14 mouse cellular contexts compared by ENCODE assay signal in the genomic region with DNA sequence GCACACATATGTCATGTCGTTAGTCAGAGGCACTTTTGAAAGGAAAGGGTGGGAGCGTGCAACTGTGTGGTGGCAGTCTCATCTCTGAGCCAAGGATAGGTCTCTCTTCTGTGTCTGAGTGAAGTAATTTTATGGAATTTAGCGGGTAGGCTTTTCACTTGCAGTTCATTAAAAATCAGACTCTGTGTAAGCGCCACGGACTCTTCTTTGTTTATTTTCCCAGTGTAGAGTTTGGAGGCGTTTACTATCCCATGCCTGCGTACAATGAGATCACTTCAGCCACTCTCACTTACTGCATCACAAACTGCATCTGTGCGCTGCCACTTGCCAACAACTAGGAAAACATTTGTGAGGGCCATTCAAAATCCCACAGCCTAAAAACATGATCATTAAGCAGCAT. TPM values are rescaled to one million over a fixed set of nuclear protein-coding genes. Genes with fewer than 3 reads are reported as not detected.
DNase-seq lines count a peak whose midpoint lies in the region; ATAC-seq and TF ChIP-seq lines count a peak whose summit lies in the region.
"Had no signal": no experiment of that assay in that cellular context is flagged by ENCODE, and none has a peak within 500 bp of the region (broad histone marks: within the 10 kb centered on the region; RNA-seq: fewer than 3 reads in every experiment).

No protein-coding gene starts in this region.

- no peak for ATAC-seq in embryonic facial prominence, embryonic 15.5 days (ENCODE audit: insufficient number of reproducible peaks, low FRiP score, low TSS enrichment, low read depth)
- ATAC-seq in liver, embryonic 12.5 days: no peak

- H3K4me1 ChIP-seq in CH12.LX (ENCODE audit: control insufficient read depth in 1 of 2, insufficient read depth in 2 of 2): peaks cover 5 to 24% of the 10 kb centered on the region in 2 experiments; a peak in 2 of 4 replicates
- peaks cover 8% of the 10 kb centered on the region; the same call in 1 of the 2 replicates for H3K4me1 ChIP-seq in embryonic facial prominence, embryonic 15.5 days
- H3K4me1 ChIP-seq in liver, embryonic 12.5 days: no peaks in the 10 kb centered on the region
- H3K4me1 ChIP-seq: limb, embryonic 10.5 days had no signal

- no peak for TF ChIP-seq CTCF in CH12.LX (conservative IDR thresholded peaks at IDR 0.05 in 1 of 2, IDR thresholded peaks at IDR 0.05 in 1 of 2; ENCODE audit: low read depth in 2 of 2, low read length in 2 of 2)

- peak; percentile 24 for DNase-seq in layer of hippocampus, adult 11-12 months (ENCODE audit: low spot score)
- no peak for DNase-seq in layer of hippocampus, postnatal 25 days (ENCODE audit: extremely low spot score in 1 of 2, low spot score in 1 of 2)
- no peak for DNase-seq in CH12.LX (ENCODE audit: extremely low read depth)
- DNase-seq in layer of hippocampus, adult 9-11 months: peak; percentile 64
- no peak for DNase-seq in ovary, postnatal 36 days (ENCODE audit: low spot score)
- no peak for DNase-seq in adrenal gland, adult 2 months
- DNase-seq: cerebellum, adult 2 months; heart, adult 2 months had no signal

- H3K27me3 ChIP-seq in CH12.LX (replicated peaks): no peaks in the 10 kb centered on the region
- H3K27me3 ChIP-seq in embryonic facial prominence, embryonic 15.5 days: no peaks in the 10 kb centered on the region
- H3K27me3 ChIP-seq in liver, embryonic 12.5 days (replicated peaks): no peaks in the 10 kb centered on the region

- in situ Hi-C loops in CH12.LX (cut with MboI; ENCODE audit: low pct_ligation_motif_present, low pct_unique_long_range_greater_than_20kb, low sequenced_read_pairs): no loop called here

- TF ChIP-seq POLR2A in CH12.LX (IDR thresholded peaks at IDR 0.05; ENCODE audit: low read depth, low read length): no peak

- 52% methylated on average over 8 of the region's 8 CpGs for WGBS in embryonic facial prominence, embryonic 15.5 days
- WGBS in liver, embryonic 12.5 days (ENCODE audit: insufficient replicate concordance): 68% methylated on average over 8 of the region's 8 CpGs

- dilution Hi-C loops in CH12.LX (cut with MboI; ENCODE audit: extremely low pct_ligation_motif_present, extremely low pct_unique_long_range_greater_than_20kb, low sequenced_read_pairs): no loop called here

- H3K79me2 ChIP-seq in CH12.LX (replicated peaks; ENCODE audit: control insufficient read depth, extremely low read depth, insufficient read depth, poor library complexity, severe bottlenecking): no peaks in the 10 kb centered on the region

- no peak for TF ChIP-seq EP300 in CH12.LX (IDR thresholded peaks at IDR 0.05; ENCODE audit: low read length)

- no peak overlapping the region for H3K4me3 ChIP-seq in CH12.LX (replicated peaks in 1 of 3; ENCODE audit: low read depth in 2 of 3, low read length in 2 of 3, poor library complexity in 1 of 3)
- H3K4me3 ChIP-seq in embryonic facial prominence, embryonic 15.5 days (replicated peaks): 0 out of 2 replicates have a peak overlapping the region, but pooled peaks have one; percentile 0
- H3K4me3 ChIP-seq in liver, embryonic 12.5 days: no peak overlapping the region
- H3K4me3 ChIP-seq: heart, adult 2 months; limb, embryonic 10.5 days had no signal

- H3K4me2 ChIP-seq in CH12.LX (ENCODE audit: insufficient read depth, low read depth, poor library complexity, severe bottlenecking): peak overlapping the region; percentile 77
- peak overlapping the region; percentile 18 for H3K4me2 ChIP-seq in embryonic facial prominence, embryonic 15.5 days (replicated peaks)
- no peak overlapping the region for H3K4me2 ChIP-seq in liver, embryonic 12.5 days

- no peak overlapping the region for H3K27ac ChIP-seq in CH12.LX (ENCODE audit: insufficient read depth, low read depth)
- no peak overlapping the region for H3K27ac ChIP-seq in embryonic facial prominence, embryonic 15.5 days (replicated peaks)
- H3K27ac ChIP-seq in liver, embryonic 12.5 days: no peak overlapping the region
- H3K27ac ChIP-seq: heart, adult 2 months; limb, embryonic 10.5 days; macrophage had no signal

- no peak overlapping the region for H3K9ac ChIP-seq in CH12.LX (ENCODE audit: insufficient read depth, low read depth)
- no peak overlapping the region for H3K9ac ChIP-seq in embryonic facial prominence, embryonic 15.5 days
- no peak overlapping the region for H3K9ac ChIP-seq in liver, embryonic 12.5 days

- H3K9me3 ChIP-seq in CH12.LX (replicated peaks; ENCODE audit: low read length): no peaks in the 10 kb centered on the region
- no peaks in the 10 kb centered on the region for H3K9me3 ChIP-seq in embryonic facial prominence, embryonic 15.5 days (replicated peaks)
- H3K9me3 ChIP-seq in liver, embryonic 12.5 days (replicated peaks): no peaks in the 10 kb centered on the region
- H3K9me3 ChIP-seq: limb, embryonic 10.5 days had no signal

- no peaks in the 10 kb centered on the region for H3K36me3 ChIP-seq in CH12.LX (replicated peaks in 1 of 2; ENCODE audit: control insufficient read depth in 1 of 2, insufficient read depth in 1 of 2, low read length in 1 of 2)
- no peaks in the 10 kb centered on the region for H3K36me3 ChIP-seq in embryonic facial prominence, embryonic 15.5 days
- H3K36me3 ChIP-seq in liver, embryonic 12.5 days: no peaks in the 10 kb centered on the region
- H3K36me3 ChIP-seq: limb, embryonic 10.5 days had no signal

- no peak for TF ChIP-seq RAD21 in CH12.LX (IDR thresholded peaks at IDR 0.05; ENCODE audit: low read depth, low read length)

TF ChIP-seq in CH12.LX, 34 proteins besides CTCF, POLR2A, EP300 and RAD21:
- TF ChIP-seq NRF1 (IDR thresholded peaks at IDR 0.05; ENCODE audit: low read depth, low read length): no peak
- TF ChIP-seq SMC3 (IDR thresholded peaks at IDR 0.05; ENCODE audit: low read depth, low read length): no peak
- TF ChIP-seq MAX (IDR thresholded peaks at IDR 0.05; ENCODE audit: low read length): no peak
- TF ChIP-seq SIN3A (IDR thresholded peaks at IDR 0.05; ENCODE audit: low read length): no peak
- TF ChIP-seq POLR2AphosphoS2 (IDR thresholded peaks at IDR 0.05; ENCODE audit: low read depth, low read length): no peak
- TF ChIP-seq MEF2A (IDR thresholded peaks at IDR 0.05; ENCODE audit: borderline replicate concordance, low read depth, low read length): no peak
- no peak for TF ChIP-seq MAZ (IDR thresholded peaks at IDR 0.05; ENCODE audit: low read depth, low read length)
- no peak for TF ChIP-seq HCFC1 (IDR thresholded peaks at IDR 0.05; ENCODE audit: low read depth, low read length)
- TF ChIP-seq TCF12 (IDR thresholded peaks at IDR 0.05; ENCODE audit: low read depth, low read length): no peak
- no peak for TF ChIP-seq ZC3H11A (IDR thresholded peaks at IDR 0.05; ENCODE audit: low read depth, low read length)
- TF ChIP-seq KAT2A (IDR thresholded peaks at IDR 0.05; ENCODE audit: insufficient replicate concordance, low read length): no peak
- TF ChIP-seq USF2 (conservative IDR thresholded peaks at IDR 0.05; ENCODE audit: low read depth, low read length): no peak
- TF ChIP-seq ELF1 (IDR thresholded peaks at IDR 0.05; ENCODE audit: low read depth, low read length): no peak
- no peak for TF ChIP-seq ZKSCAN1 (IDR thresholded peaks at IDR 0.05; ENCODE audit: borderline replicate concordance, low read depth, low read length)

RNA-seq across cellular contexts. Expression of a gene that starts 44.7 kb away (rescaled TPM):
- total RNA-seq in layer of hippocampus, postnatal 25 days (2021): 1 to 10 TPM; 4.5 to 5.1 TPM
- total RNA-seq in CH12.LX (2012; rRNA removed): not detected in 2 replicates
- total RNA-seq in CH12.LX (2014; rRNA removed): not detected in 2 replicates
- polyA plus RNA-seq in CH12.LX (2012; ENCODE audit: insufficient read length, low read depth): not detected in 2 replicates
- polyA plus RNA-seq in embryonic facial prominence, embryonic 15.5 days (2015; fragmentation: Nextera tagmentation; extraction: Ambion mirVana): 5.7 and 6.1 TPM in 2 replicates
- under 1 TPM; 0.46 to 0.55 TPM for total RNA-seq in adrenal gland, adult 2 months (2021)
- polyA plus RNA-seq in adrenal gland, adult 2 months (2012; rRNA removed): 0.29 and 0.68 TPM in 2 replicates
- polyA plus RNA-seq in liver, embryonic 12.5 days (2016; fragmentation: Nextera tagmentation; extraction: Ambion mirVana): 13.5 and 16.2 TPM in 2 replicates
- total RNA-seq: hematopoietic stem cell, adult 5-6 weeks had no signal
- polyA plus RNA-seq: CD4-positive, CD25-positive, alpha-beta regulatory T cell, adult 4 months had no signal

Comparison
In these comparisons a context has a peak if more than half of its experiments do, and no peak if none do; other contexts are left out.
1. DNase-seq: peak in layer of hippocampus, adult 11-12 months (single experiment) and layer of hippocampus, adult 9-11 months (single experiment); none in layer of hippocampus, postnatal 25 days (0 of 2), CH12.LX (single experiment), ovary, postnatal 36 days (single experiment) and adrenal gland, adult 2 months (single experiment).